Mouse (Mus musculus) lung, postnatal 10 days (tissue): ENCODE measurements around the gene Tpx2.
A peak's percentile ranks its signal among the peaks of the same experiment; 100 is the strongest.

Source experiments
- DNase-seq: peaks from one replicate; pipeline ENCODE4 v3.0.0; 2021

Tpx2 gene

GRCm38 (mm10) chr2:152820369-152820768 lies 27.4 kb upstream of the Tpx2 start:
- DNase-seq = peak; percentile 86

DNA sequence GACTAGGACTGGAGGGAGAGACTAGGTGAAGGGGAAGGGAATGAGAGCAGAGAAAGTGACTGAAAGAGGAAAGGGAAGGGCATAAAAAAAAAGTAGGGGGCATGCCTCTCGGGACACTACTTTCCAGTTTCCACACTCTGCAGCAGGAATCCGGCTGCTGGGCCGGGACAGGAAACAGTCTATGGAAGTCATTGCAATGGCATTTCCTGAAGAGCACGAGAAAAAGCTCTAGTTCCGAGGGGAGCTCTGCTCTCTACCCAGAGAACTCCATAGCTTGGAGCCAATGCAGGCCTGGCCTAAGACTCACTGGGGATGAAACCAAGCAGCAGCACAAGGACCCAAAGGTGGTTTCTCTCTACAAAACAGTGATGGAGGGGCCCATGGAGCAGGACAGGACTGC lies 26.7 kb upstream of the Tpx2 start:
- peak; percentile 80 for DNase-seq

GRCm38 (mm10) chr2:152821566-152821965 lies 26.2 kb upstream of the Tpx2 start:
- no peak for DNase-seq

- DNase-seq = no peak
These were observed 24.0 kb upstream of the Tpx2 start for GRCm38 (mm10) chr2:152823770-152824169.

DNA sequence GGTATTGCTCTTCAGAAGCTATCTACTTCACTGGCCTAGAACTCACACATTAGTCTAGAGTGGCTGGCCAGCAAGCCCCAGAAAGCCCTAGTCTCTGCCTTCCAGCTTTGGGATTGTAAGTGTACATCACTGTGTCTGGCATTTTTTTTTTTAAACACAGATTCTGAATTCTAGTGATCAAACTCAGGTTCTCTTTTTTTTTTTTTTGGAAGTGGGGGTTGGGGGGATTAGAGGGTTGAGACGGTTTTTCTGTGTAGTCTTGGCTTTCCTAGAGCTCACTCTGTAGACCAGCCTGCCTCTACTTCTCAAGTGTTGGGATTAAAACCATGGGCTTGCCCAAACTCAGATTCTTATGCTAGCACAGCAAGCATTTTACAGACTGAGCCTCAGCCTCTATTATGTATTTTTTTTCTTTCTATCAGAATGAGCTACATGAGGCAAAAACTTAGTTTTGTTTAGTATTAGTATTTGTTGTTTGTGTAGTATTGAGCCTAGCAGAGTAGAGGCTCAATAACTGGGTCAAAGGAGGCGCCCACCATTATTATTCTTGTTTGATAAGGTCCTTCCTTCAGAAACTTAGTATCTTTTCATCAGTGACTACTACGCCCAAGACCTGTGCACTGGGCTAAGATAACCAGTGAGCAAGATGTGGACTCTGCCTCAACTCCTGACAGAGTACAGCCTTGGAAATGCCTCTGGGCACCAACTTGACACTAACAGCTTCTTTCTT lies 23.2 kb upstream of the Tpx2 start:
- DNase-seq = no peak

- no peak for DNase-seq
These were observed 22.5 kb upstream of the Tpx2 start for GRCm38 (mm10) chr2:152825168-152825697.

- no peak for DNase-seq
These were observed 22.1 kb upstream of the Tpx2 start for GRCm38 (mm10) chr2:152825713-152826112.

GRCm38 (mm10) chr2:152826481-152826880 lies 21.3 kb upstream of the Tpx2 start:
- no peak for DNase-seq

- peak; percentile 45 for DNase-seq
These were observed 20.3 kb upstream of the Tpx2 start for GRCm38 (mm10) chr2:152827321-152828010.

DNA sequence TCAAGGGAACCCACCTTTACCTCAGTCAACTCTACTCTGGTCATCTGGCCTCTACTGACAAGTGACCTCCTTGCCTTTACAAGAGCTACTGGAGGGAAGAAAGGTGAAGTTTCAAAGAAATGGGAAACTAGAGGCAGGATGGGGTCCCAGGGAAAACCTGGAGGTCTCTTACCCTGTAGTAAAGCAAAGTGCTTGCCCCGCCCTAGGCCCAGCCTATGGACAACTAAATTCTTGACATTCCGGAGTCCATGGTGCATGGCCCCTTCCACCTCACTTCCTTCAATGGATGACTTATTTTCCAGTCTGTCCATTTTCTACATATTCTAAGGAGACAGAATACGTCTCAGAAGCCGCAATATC lies 19.8 kb upstream of the Tpx2 start:
- no peak for DNase-seq

- no peak for DNase-seq
These were observed 19.2 kb upstream of the Tpx2 start for GRCm38 (mm10) chr2:152828532-152828931.

- DNase-seq = no peak
These were observed 18.3 kb upstream of the Tpx2 start for GRCm38 (mm10) chr2:152829367-152829881.

GRCm38 (mm10) chr2:152830021-152830921 lies 17.5 kb upstream of the Tpx2 start:
- peak; percentile 98 for DNase-seq

- peak; percentile 99 for DNase-seq
These were observed 16.5 kb upstream of the Tpx2 start, which contains the start of gene Bcl2l1 for GRCm38 (mm10) chr2:152831019-152831878. Bcl2l1 (minus strand) TSS chr2:152831728.

- DNase-seq = no peak
These were observed 8.5 kb upstream of the Tpx2 start for GRCm38 (mm10) chr2:152839256-152839655.

GRCm38 (mm10) chr2:152842741-152843140 lies 5.0 kb upstream of the Tpx2 start:
- no peak for DNase-seq

- no peak for DNase-seq
These were observed 528 bp upstream of the Tpx2 start for GRCm38 (mm10) chr2:152847057-152847814.

- DNase-seq = no peak
These were observed 702 bp downstream of the Tpx2 start for GRCm38 (mm10) chr2:152848466-152848865.

DNA sequence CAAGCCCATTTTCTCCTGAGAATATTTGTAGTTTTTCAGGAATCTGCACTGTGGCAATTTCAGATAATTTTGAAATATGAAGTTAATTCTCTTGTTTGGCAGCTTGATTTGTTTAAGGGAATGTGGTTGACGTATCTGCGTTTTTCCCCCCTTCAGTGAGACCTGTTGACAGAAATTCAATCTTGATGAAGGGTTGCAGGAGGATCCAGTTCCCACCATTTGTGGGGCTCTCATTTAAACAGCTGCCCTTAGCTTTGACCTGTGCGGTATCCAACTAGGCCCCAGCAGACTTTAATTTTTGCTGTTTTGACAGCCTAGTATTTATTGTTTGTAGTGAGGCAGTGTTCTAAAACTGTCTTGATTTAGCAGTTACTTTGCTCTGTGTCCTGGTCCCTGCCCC lies 11.7 kb downstream of the Tpx2 start:
- DNase-seq = no peak

GRCm38 (mm10) chr2:152861891-152862290 lies 14.1 kb downstream of the Tpx2 start:
- DNase-seq = peak; percentile 31

- no peak for DNase-seq
These were observed 14.9 kb downstream of the Tpx2 start for GRCm38 (mm10) chr2:152862638-152863037.
